In the genomic region with DNA sequence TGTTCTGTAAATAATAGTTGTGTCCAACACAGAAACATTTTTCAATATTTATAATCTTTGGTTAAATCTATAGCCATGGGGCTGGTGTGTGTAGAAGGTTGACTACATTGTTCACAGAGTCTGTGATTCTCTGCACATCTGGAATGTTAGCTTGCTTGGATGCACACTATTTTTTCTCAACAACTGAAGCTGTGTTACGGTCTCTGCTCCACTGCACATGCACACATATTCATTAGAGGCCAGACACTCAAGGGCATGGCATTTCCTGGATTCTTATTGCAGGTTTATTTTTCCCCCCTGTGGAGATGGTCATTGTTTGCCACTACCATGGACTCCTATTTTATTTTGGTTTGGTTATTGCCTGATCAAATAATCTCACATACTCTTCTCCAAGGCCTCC, we compare ENCODE assay signal across 29 mouse cellular contexts. TPM values are rescaled to one million over a fixed set of nuclear protein-coding genes. Genes with fewer than 3 reads are reported as not detected.
DNase-seq lines count a peak whose midpoint lies in the region; ATAC-seq and TF ChIP-seq lines count a peak whose summit lies in the region.
"Had no signal": no experiment of that assay in that cellular context is flagged by ENCODE, and none has a peak within 500 bp of the region (broad histone marks: within the 10 kb centered on the region; RNA-seq: fewer than 3 reads in every experiment).

No protein-coding gene starts in this region.

- H3K4me2 ChIP-seq in hindbrain, embryonic 11.5 days (replicated peaks; ENCODE audit: low read depth, low read length): no peak overlapping the region
- H3K4me2 ChIP-seq in hindbrain, postnatal 0 days (ENCODE audit: low read depth, low read length): no peak overlapping the region
- H3K4me2 ChIP-seq in kidney, embryonic 15.5 days: no peak overlapping the region
- no peak overlapping the region for H3K4me2 ChIP-seq in neural tube, embryonic 12.5 days (replicated peaks)
- no peak overlapping the region for H3K4me2 ChIP-seq in neural tube, embryonic 15.5 days
- H3K4me2 ChIP-seq: embryonic facial prominence, embryonic 12.5 days; embryonic facial prominence, embryonic 15.5 days; heart, embryonic 12.5 days; heart, embryonic 15.5 days had no signal

- no peak for DNase-seq in hindbrain, embryonic 11.5 days (ENCODE audit: low spot score)
- no peak for DNase-seq in hindbrain, postnatal 0 days (ENCODE audit: low spot score)
- no peak for DNase-seq in kidney, postnatal 36 days
- DNase-seq in retina, embryonic 14.5 days (ENCODE audit: low spot score): peak; percentile 63
- no peak for DNase-seq in adrenal gland, adult 2 months
- DNase-seq: adrenal gland, adult 8-10 months; adrenal gland, postnatal 25 days; B cell, adult 2 months; cerebellum, adult 11-12 months; cerebellum, adult 8-10 months; cerebellum, postnatal 36 days; forebrain, postnatal 0 days; gastrocnemius, adult 2 months; gastrocnemius, postnatal 14 days; heart, adult 11 months; heart, postnatal 10 days; heart, postnatal 36 days had no signal

- ATAC-seq in hindbrain, embryonic 11.5 days (ENCODE audit: low FRiP score): peak; percentile 51; the same call in 1 of the 2 replicates
- no peak for ATAC-seq in hindbrain, postnatal 0 days
- peak; percentile 85 for ATAC-seq in kidney, embryonic 15.5 days (replicated peaks; ENCODE audit: low FRiP score)
- ATAC-seq in neural tube, embryonic 12.5 days (ENCODE audit: low FRiP score, low read depth): 0 out of 2 replicates have a peak, but pooled peaks have one; percentile 37
- ATAC-seq in neural tube, embryonic 15.5 days (ENCODE audit: low FRiP score): no peak
- ATAC-seq: forebrain, embryonic 14.5 days; forebrain, postnatal 0 days; inflammation-experienced regulatory T-cells, adult 6 months had no signal

- H3K27me3 ChIP-seq in hindbrain, embryonic 11.5 days (ENCODE audit: control insufficient read depth, insufficient read depth, low read length): no peaks in the 10 kb centered on the region
- no peaks in the 10 kb centered on the region for H3K27me3 ChIP-seq in hindbrain, postnatal 0 days (ENCODE audit: insufficient read depth, low read length)
- H3K27me3 ChIP-seq in kidney, embryonic 15.5 days: no peaks in the 10 kb centered on the region
- H3K27me3 ChIP-seq in neural tube, embryonic 12.5 days (replicated peaks): no peaks in the 10 kb centered on the region
- no peaks in the 10 kb centered on the region for H3K27me3 ChIP-seq in neural tube, embryonic 15.5 days (replicated peaks)
- H3K27me3 ChIP-seq: CH12.LX; embryonic facial prominence, embryonic 12.5 days; embryonic facial prominence, embryonic 15.5 days; heart, embryonic 12.5 days; heart, embryonic 15.5 days had no signal

- no peak overlapping the region for H3K9ac ChIP-seq in hindbrain, embryonic 11.5 days (ENCODE audit: low read depth, low read length)
- no peak overlapping the region for H3K9ac ChIP-seq in hindbrain, postnatal 0 days (replicated peaks; ENCODE audit: low read length)
- no peak overlapping the region for H3K9ac ChIP-seq in kidney, embryonic 15.5 days
- no peak overlapping the region for H3K9ac ChIP-seq in neural tube, embryonic 12.5 days
- no peak overlapping the region for H3K9ac ChIP-seq in neural tube, embryonic 15.5 days (replicated peaks)
- H3K9ac ChIP-seq: embryonic facial prominence, embryonic 12.5 days; embryonic facial prominence, embryonic 15.5 days; forebrain, postnatal 0 days; heart, embryonic 12.5 days; heart, embryonic 15.5 days had no signal

- no peak overlapping the region for H3K27ac ChIP-seq in hindbrain, embryonic 11.5 days (ENCODE audit: low read depth, low read length)
- H3K27ac ChIP-seq in hindbrain, postnatal 0 days: no peak overlapping the region
- 0 out of 2 replicates have a peak overlapping the region, but pooled peaks have one; percentile 37 for H3K27ac ChIP-seq in kidney, embryonic 15.5 days
- no peak overlapping the region for H3K27ac ChIP-seq in neural tube, embryonic 12.5 days
- no peak overlapping the region for H3K27ac ChIP-seq in neural tube, embryonic 15.5 days (replicated peaks)
- H3K27ac ChIP-seq: embryonic facial prominence, embryonic 12.5 days; embryonic facial prominence, embryonic 15.5 days; gastrocnemius, adult 2 months; heart, embryonic 15.5 days; hindbrain, embryonic 10.5 days had no signal

- WGBS in hindbrain, embryonic 11.5 days: 45% methylated on average over 1 of the region's 1 CpGs
- 58% methylated on average over 1 of the region's 1 CpGs for WGBS in hindbrain, postnatal 0 days
- 33% methylated on average over 1 of the region's 1 CpGs for WGBS in kidney, embryonic 15.5 days
- WGBS in neural tube, embryonic 12.5 days: 56% methylated on average over 1 of the region's 1 CpGs
- WGBS in neural tube, embryonic 15.5 days: 56% methylated on average over 1 of the region's 1 CpGs

- no peaks in the 10 kb centered on the region for H3K36me3 ChIP-seq in hindbrain, embryonic 11.5 days (ENCODE audit: control insufficient read depth, insufficient read depth, low read length)
- no peaks in the 10 kb centered on the region for H3K36me3 ChIP-seq in hindbrain, postnatal 0 days (ENCODE audit: insufficient read depth, low read length)
- no peaks in the 10 kb centered on the region for H3K36me3 ChIP-seq in kidney, embryonic 15.5 days
- no peaks in the 10 kb centered on the region for H3K36me3 ChIP-seq in neural tube, embryonic 12.5 days
- H3K36me3 ChIP-seq in neural tube, embryonic 15.5 days: no peaks in the 10 kb centered on the region
- H3K36me3 ChIP-seq: embryonic facial prominence, embryonic 12.5 days; embryonic facial prominence, embryonic 15.5 days; G1E; heart, embryonic 12.5 days; heart, embryonic 15.5 days; hindbrain, embryonic 10.5 days had no signal

- no peak overlapping the region for H3K4me3 ChIP-seq in hindbrain, embryonic 11.5 days (ENCODE audit: low read depth, low read length)
- H3K4me3 ChIP-seq in hindbrain, postnatal 0 days (ENCODE audit: low read length): no peak overlapping the region
- H3K4me3 ChIP-seq in kidney, embryonic 15.5 days (replicated peaks): no peak overlapping the region
- no peak overlapping the region for H3K4me3 ChIP-seq in neural tube, embryonic 12.5 days
- H3K4me3 ChIP-seq in neural tube, embryonic 15.5 days (replicated peaks): no peak overlapping the region
- H3K4me3 ChIP-seq: embryonic facial prominence, embryonic 12.5 days; embryonic facial prominence, embryonic 15.5 days; gastrocnemius, adult 2 months; heart, embryonic 12.5 days; heart, embryonic 15.5 days; hindbrain, embryonic 10.5 days had no signal

- H3K9me3 ChIP-seq in hindbrain, embryonic 11.5 days (ENCODE audit: control insufficient read depth, low read length): no peaks in the 10 kb centered on the region
- no peaks in the 10 kb centered on the region for H3K9me3 ChIP-seq in hindbrain, postnatal 0 days (ENCODE audit: low read length)
- H3K9me3 ChIP-seq in kidney, embryonic 15.5 days (replicated peaks): no peaks in the 10 kb centered on the region
- no peaks in the 10 kb centered on the region for H3K9me3 ChIP-seq in neural tube, embryonic 12.5 days
- H3K9me3 ChIP-seq in neural tube, embryonic 15.5 days (replicated peaks): no peaks in the 10 kb centered on the region
- H3K9me3 ChIP-seq: embryonic facial prominence, embryonic 12.5 days; embryonic facial prominence, embryonic 15.5 days; G1E; heart, embryonic 12.5 days; heart, embryonic 15.5 days; hindbrain, embryonic 10.5 days had no signal

- no peaks in the 10 kb centered on the region for H3K4me1 ChIP-seq in hindbrain, embryonic 11.5 days (replicated peaks; ENCODE audit: control insufficient read depth, insufficient read depth, low read length)
- no peaks in the 10 kb centered on the region for H3K4me1 ChIP-seq in hindbrain, postnatal 0 days (ENCODE audit: insufficient read depth, low read length)
- H3K4me1 ChIP-seq in kidney, embryonic 15.5 days: 0 out of 2 replicates have a peak, but pooled peaks cover 3% of the 10 kb centered on the region
- no peaks in the 10 kb centered on the region for H3K4me1 ChIP-seq in neural tube, embryonic 12.5 days
- no peaks in the 10 kb centered on the region; the same call in 1 of the 2 replicates for H3K4me1 ChIP-seq in neural tube, embryonic 15.5 days
- H3K4me1 ChIP-seq: embryonic facial prominence, embryonic 12.5 days; embryonic facial prominence, embryonic 15.5 days; heart, embryonic 12.5 days; heart, embryonic 15.5 days had no signal

- TF ChIP-seq CTCF in hindbrain, postnatal 0 days (IDR thresholded peaks at IDR 0.05; ENCODE audit: low read depth): no peak

RNA-seq across cellular contexts. Expression of gene Dcn, which starts 26.5 kb away (rescaled TPM):
- polyA plus RNA-seq in hindbrain, embryonic 11.5 days (2014; fragmentation: Nextera tagmentation; extraction: Ambion mirVana): 17.1 and 37.0 TPM in 2 replicates
- 46.8 and 47.8 TPM in 2 replicates for total RNA-seq in hindbrain, postnatal 0 days (2014; rRNA removed)
- 73.9 and 76.2 TPM in 2 replicates for polyA plus RNA-seq in hindbrain, postnatal 0 days (2015; fragmentation: Nextera tagmentation; extraction: Ambion mirVana)
- polyA plus RNA-seq in kidney, embryonic 15.5 days (2015; fragmentation: Nextera tagmentation; extraction: Ambion mirVana): 205 and 303 TPM in 2 replicates
- 76.9 and 78.9 TPM in 2 replicates for polyA plus RNA-seq in neural tube, embryonic 12.5 days (2016; fragmentation: Nextera tagmentation; extraction: Ambion mirVana)
- 129 and 153 TPM in 2 replicates for polyA plus RNA-seq in neural tube, embryonic 15.5 days (2015; fragmentation: Nextera tagmentation; extraction: Ambion mirVana)
- 100 to 1,000 TPM; 209 to 328 TPM for total RNA-seq in adrenal gland, adult 2 months (2021)
- polyA plus RNA-seq in adrenal gland, adult 2 months (2012; rRNA removed): 29.7 and 31.3 TPM in 2 replicates
- total RNA-seq: CH12.LX had no signal
- polyA plus RNA-seq: G1E; inflammation-experienced regulatory T-cells, adult 6 months had no signal

Comparison
In these comparisons a context has a peak if more than half of its experiments do, and no peak if none do; other contexts are left out.
1. ATAC-seq: peak in hindbrain, embryonic 11.5 days (single experiment), kidney, embryonic 15.5 days (single experiment) and neural tube, embryonic 12.5 days (single experiment); none in hindbrain, postnatal 0 days (single experiment) and neural tube, embryonic 15.5 days (single experiment).